Mouse (Mus musculus): ENCODE measurements around the gene Lnpep.
A peak's percentile ranks its signal among the peaks of the same experiment; 100 is the strongest.

DNA sequence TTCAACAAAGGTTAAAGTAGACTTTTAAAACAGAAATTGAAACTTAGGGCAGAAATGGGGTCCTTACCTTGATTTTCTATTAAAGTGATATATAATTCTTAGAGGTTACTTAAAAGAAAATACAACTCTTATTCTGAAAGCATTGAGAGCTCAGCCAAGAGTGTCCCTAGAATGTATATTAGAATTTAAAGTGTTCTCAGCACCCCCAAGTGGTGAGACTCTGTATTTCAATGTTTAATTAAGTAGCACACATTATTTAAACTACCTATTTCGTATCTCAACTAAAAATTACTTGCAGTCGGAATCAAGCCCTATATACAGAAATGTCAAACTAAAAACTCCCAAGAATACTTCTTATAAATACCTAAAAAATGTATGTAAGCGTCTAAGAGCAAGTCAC, 57.8 kb downstream of the Lnpep start:
- TF ChIP-seq CTCF (IDR thresholded peaks at IDR 0.05; ENCODE audit: low read depth) (peak; percentile 43), EP300 (IDR thresholded peaks at IDR 0.05; ENCODE audit: low read depth) (no peak)

Data from heart, postnatal 0 days (tissue).